Comparison of ENCODE assay signal across 8 mouse cellular contexts in genomic region chr19:5848032-5848825, GRCm38 (mm10). TPM values are rescaled to one million over a fixed set of nuclear protein-coding genes. Genes with fewer than 3 reads are reported as not detected.
A peak's percentile ranks its signal among the peaks of the same experiment; 100 is the strongest.
DNase-seq lines count a peak whose midpoint lies in the region; ATAC-seq and TF ChIP-seq lines count a peak whose summit lies in the region.

No protein-coding gene starts in this region.

- peaks cover 97% of the 10 kb centered on the region for H3K4me1 ChIP-seq in erythroblast, embryonic 14.5 days (ENCODE audit: control insufficient read depth)
- H3K4me1 ChIP-seq in stomach, embryonic 14.5 days (ENCODE audit: control insufficient read depth, insufficient read depth, low read length): peaks cover 51% of the 10 kb centered on the region

- peak; percentile 17; the same call in 1 of the 2 replicates for ATAC-seq in megakaryocyte-erythroid progenitor cell, adult 5-6 weeks (replicated peaks; ENCODE audit: low FRiP score, low TSS enrichment, poor library complexity, severe bottlenecking)
- ATAC-seq in stomach, embryonic 14.5 days (ENCODE audit: insufficient number of reproducible peaks, insufficient read depth, low FRiP score, low read depth): no peak

- no peaks in the 10 kb centered on the region for H3K27me3 ChIP-seq in erythroblast, embryonic 14.5 days (ENCODE audit: control insufficient read depth)
- no peaks in the 10 kb centered on the region for H3K27me3 ChIP-seq in stomach, embryonic 14.5 days (ENCODE audit: control insufficient read depth, insufficient read depth, low read length)

- intact Hi-C loops in heart, postnatal 25 days (cut with DNase I): loop anchor here (5.0 kb wide), 1 partner anchor 121 kb away; the partner anchor contains the start of genes Ehbp1l1 and Fam89b
- intact Hi-C loops in left cerebral cortex, adult 2 months (cut with DNase I): no loop called here

- peak overlapping the region; percentile 33 for H3K4me2 ChIP-seq in stomach, embryonic 14.5 days (replicated peaks; ENCODE audit: low read depth, low read length)

- H3K27ac ChIP-seq in left cerebral cortex, adult 2 months: peak overlapping the region; percentile 99
- H3K27ac ChIP-seq in stomach, embryonic 14.5 days (ENCODE audit: low read length): peak overlapping the region; percentile 99

- no peaks in the 10 kb centered on the region for H3K9me3 ChIP-seq in erythroblast, embryonic 14.5 days (ENCODE audit: control insufficient read depth, low read length)
- no peaks in the 10 kb centered on the region for H3K9me3 ChIP-seq in stomach, embryonic 14.5 days (ENCODE audit: control insufficient read depth, low read depth, low read length)

- peaks cover 28% of the 10 kb centered on the region for H3K36me3 ChIP-seq in erythroblast, embryonic 14.5 days (ENCODE audit: control insufficient read depth)
- peaks cover 10% of the 10 kb centered on the region; the same call in 1 of the 2 replicates for H3K36me3 ChIP-seq in stomach, embryonic 14.5 days (ENCODE audit: control insufficient read depth, insufficient read depth, low read length)

- peak overlapping the region; percentile 29 for H3K9ac ChIP-seq in stomach, embryonic 14.5 days (replicated peaks; ENCODE audit: low read depth, low read length)

- WGBS in stomach, embryonic 14.5 days: 37% methylated on average over 14 of the region's 14 CpGs

- no peak for TF ChIP-seq CTCF in left cerebral cortex, adult 2 months (IDR thresholded peaks at IDR 0.05)

- H3K4me3 ChIP-seq in erythroblast, embryonic 14.5 days (replicated peaks): peak overlapping the region; percentile 67
- H3K4me3 ChIP-seq in left cerebral cortex, adult 2 months: peak overlapping the region; percentile 27
- no peak overlapping the region for H3K4me3 ChIP-seq in stomach, embryonic 14.5 days (ENCODE audit: low read depth, low read length)

- DNase-seq in embryo, embryonic 9.5 days (ENCODE audit: extremely low spot score): peak; percentile 38
- DNase-seq in embryo, embryonic 10 days (ENCODE audit: low spot score): no peak
- DNase-seq in adrenal gland, postnatal 14 days: peak; percentile 91
- peak; percentile 65 for DNase-seq in heart, postnatal 25 days (ENCODE audit: low spot score)
- peak; percentile 49 to 53 for DNase-seq in left cerebral cortex, adult 2 months (ENCODE audit: extremely low spot score in 1 of 2, low spot score in 2 of 2)

RNA-seq across cellular contexts. Expression of gene Frmd8, which starts 26.8 kb away (rescaled TPM):
- total RNA-seq in adrenal gland, postnatal 14 days (2021): 26.0 and 34.5 TPM in 2 replicates
- polyA plus RNA-seq in erythroblast, embryonic 14.5 days (2012): 0.74 and 0.75 TPM in 2 replicates
- 10 to 100 TPM in 1 of 2 experiments, 1 to 10 TPM in 1; 8.9 to 11.1 TPM for total RNA-seq in heart, postnatal 25 days (2021)
- total RNA-seq in left cerebral cortex, adult 2 months (2021): 10 to 100 TPM; 10.1 to 13.4 TPM
- 12.5 and 14.1 TPM in 2 replicates for total RNA-seq in megakaryocyte-erythroid progenitor cell, adult 5-6 weeks (2014; fragmentation: Nextera tagmentation)
- total RNA-seq in megakaryocyte-erythroid progenitor cell, adult 5-6 weeks (2017): 10.7 and 14.3 TPM in 2 replicates
- polyA plus RNA-seq in stomach, embryonic 14.5 days (2014; fragmentation: Nextera tagmentation; extraction: Ambion mirVana): 18.3 and 18.6 TPM in 2 replicates

RNA-seq across cellular contexts. Expression of gene Slc25a45, which starts 29.4 kb away (rescaled TPM):
- total RNA-seq in adrenal gland, postnatal 14 days (2021): 14.7 and 16.5 TPM in 2 replicates
- 0.07 TPM in 1 of 2 replicates, not detected in the other for polyA plus RNA-seq in erythroblast, embryonic 14.5 days (2012)
- total RNA-seq in heart, postnatal 25 days (2021): 1 to 10 TPM; 3.5 to 4.1 TPM
- total RNA-seq in left cerebral cortex, adult 2 months (2021): 1 to 10 TPM; 2.5 to 2.7 TPM
- 10.0 and 20.1 TPM in 2 replicates for total RNA-seq in megakaryocyte-erythroid progenitor cell, adult 5-6 weeks (2014; fragmentation: Nextera tagmentation)
- total RNA-seq in megakaryocyte-erythroid progenitor cell, adult 5-6 weeks (2017): 11.7 and 11.9 TPM in 2 replicates
- 1.8 and 2.8 TPM in 2 replicates for polyA plus RNA-seq in stomach, embryonic 14.5 days (2014; fragmentation: Nextera tagmentation; extraction: Ambion mirVana)

RNA-seq across cellular contexts. Expression of gene Tigd3, which starts 45.7 kb away (rescaled TPM):
- 1.4 and 1.7 TPM in 2 replicates for total RNA-seq in adrenal gland, postnatal 14 days (2021)
- 0.12 and 0.28 TPM in 2 replicates for polyA plus RNA-seq in erythroblast, embryonic 14.5 days (2012)
- total RNA-seq in heart, postnatal 25 days (2021): under 1 TPM; 0.22 to 0.68 TPM
- total RNA-seq in left cerebral cortex, adult 2 months (2021): 1 to 10 TPM; 4.3 to 4.7 TPM
- total RNA-seq in megakaryocyte-erythroid progenitor cell, adult 5-6 weeks (2014; fragmentation: Nextera tagmentation): 5.3 and 5.9 TPM in 2 replicates
- total RNA-seq in megakaryocyte-erythroid progenitor cell, adult 5-6 weeks (2017): 2.2 and 3.1 TPM in 2 replicates
- polyA plus RNA-seq in stomach, embryonic 14.5 days (2014; fragmentation: Nextera tagmentation; extraction: Ambion mirVana): 3.1 and 3.2 TPM in 2 replicates
